ENCODE assay signal across 9 mouse cellular contexts in the genomic region with DNA sequence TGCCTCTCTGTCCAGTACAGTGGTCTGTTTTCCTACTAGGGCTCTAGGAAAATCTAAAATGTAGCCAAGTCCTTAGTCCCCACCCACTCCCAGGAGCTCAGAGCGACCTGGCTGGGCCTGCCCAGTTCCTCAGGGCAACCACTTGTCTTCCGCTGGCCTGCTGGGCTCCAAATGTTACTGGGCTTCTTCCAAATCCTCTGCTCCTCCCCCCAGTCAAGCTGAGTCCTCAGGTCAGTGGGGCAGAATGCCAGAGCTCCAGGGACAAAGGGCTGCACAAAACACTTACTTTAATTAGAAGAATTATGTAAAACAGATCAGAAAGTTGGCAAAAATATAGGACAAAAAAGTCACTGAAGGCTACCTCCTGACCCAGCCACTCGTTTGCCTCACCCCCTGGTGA. TPM values are rescaled to one million over a fixed set of nuclear protein-coding genes. Genes with fewer than 3 reads are reported as not detected.
DNase-seq lines count a peak whose midpoint lies in the region; ATAC-seq and TF ChIP-seq lines count a peak whose summit lies in the region.
"Had no signal": no experiment of that assay in that cellular context is flagged by ENCODE, and none has a peak within 500 bp of the region (broad histone marks: within the 10 kb centered on the region; RNA-seq: fewer than 3 reads in every experiment).

No protein-coding gene starts in this region.

- no peaks in the 10 kb centered on the region for H3K36me3 ChIP-seq in kidney, embryonic 15.5 days
- H3K36me3 ChIP-seq in lung, postnatal 0 days (ENCODE audit: insufficient read depth, low read length) = no peaks in the 10 kb centered on the region

- no peak overlapping the region for H3K9ac ChIP-seq in kidney, embryonic 15.5 days
- H3K9ac ChIP-seq in lung, postnatal 0 days (replicated peaks; ENCODE audit: low read depth) = no peak overlapping the region

- no peak overlapping the region for H3K4me2 ChIP-seq in kidney, embryonic 15.5 days
- no peak overlapping the region for H3K4me2 ChIP-seq in lung, postnatal 0 days (replicated peaks; ENCODE audit: low read depth, low read length)

- no peaks in the 10 kb centered on the region for H3K9me3 ChIP-seq in kidney, embryonic 15.5 days (replicated peaks)
- no peaks in the 10 kb centered on the region for H3K9me3 ChIP-seq in lung, postnatal 0 days (ENCODE audit: low read length)

- WGBS in kidney, embryonic 15.5 days = 21% methylated on average over 3 of the region's 3 CpGs
- WGBS in lung, postnatal 0 days = 0% methylated on average over 3 of the region's 3 CpGs

- no peaks in the 10 kb centered on the region for H3K27me3 ChIP-seq in kidney, embryonic 15.5 days
- no peaks in the 10 kb centered on the region for H3K27me3 ChIP-seq in lung, postnatal 0 days (replicated peaks; ENCODE audit: insufficient read depth, low read length)
- H3K27me3 ChIP-seq: Patski had no signal

- no peak overlapping the region for H3K4me3 ChIP-seq in kidney, embryonic 15.5 days (replicated peaks)
- no peak overlapping the region for H3K4me3 ChIP-seq in lung, postnatal 0 days (ENCODE audit: low read depth, low read length)

- ATAC-seq in kidney, embryonic 15.5 days (replicated peaks; ENCODE audit: low FRiP score) = 0 out of 2 replicates have a peak, but pooled peaks have one; percentile 33
- ATAC-seq in lung, postnatal 0 days = peak; percentile 60
- no peak for ATAC-seq in monocyte, adult 5-6 weeks (replicated peaks; ENCODE audit: insufficient number of reproducible peaks, low FRiP score, low TSS enrichment, poor library complexity, severe bottlenecking)
- ATAC-seq: Patski had no signal

- H3K4me1 ChIP-seq in kidney, embryonic 15.5 days = peaks cover 67% of the 10 kb centered on the region
- H3K4me1 ChIP-seq in lung, postnatal 0 days (ENCODE audit: insufficient read depth, low read depth, low read length) = peaks cover 69% of the 10 kb centered on the region; the same call in 1 of the 2 replicates

- H3K27ac ChIP-seq in kidney, embryonic 15.5 days = 0 out of 2 replicates have a peak overlapping the region, but pooled peaks have one; percentile 34
- H3K27ac ChIP-seq in lung, postnatal 0 days (ENCODE audit: low read length) = peak overlapping the region; percentile 72

- TF ChIP-seq EP300 in lung, postnatal 0 days (IDR thresholded peaks at IDR 0.05) = peak; percentile 54

- peak; percentile 67 for DNase-seq in urinary bladder, postnatal 14 days (ENCODE audit: low spot score)
- DNase-seq in urinary bladder, postnatal 10 days (ENCODE audit: low spot score) = no peak
- DNase-seq in embryo, embryonic 9.5 days (ENCODE audit: extremely low spot score) = peak; percentile 47
- peak; percentile 89 to 94 for DNase-seq in heart, adult 18-20 months
- DNase-seq in lung, postnatal 0 days (ENCODE audit: low spot score) = peak; percentile 88
- DNase-seq in right cerebral cortex, postnatal 14 days = peak; percentile 40

- no peak for TF ChIP-seq CTCF in lung, postnatal 0 days (IDR thresholded peaks at IDR 0.05)

RNA-seq across cellular contexts. Expression of gene Hpcal1, which starts 56.1 kb away (rescaled TPM):
- 10 to 100 TPM; 18.7 to 20.6 TPM for total RNA-seq in heart, adult 18-20 months (2021)
- 51.4 and 55.5 TPM in 2 replicates for polyA plus RNA-seq in kidney, embryonic 15.5 days (2015; fragmentation: Nextera tagmentation; extraction: Ambion mirVana)
- polyA plus RNA-seq in lung, postnatal 0 days (2015; fragmentation: Nextera tagmentation; extraction: Ambion mirVana) = 127 and 145 TPM in 2 replicates
- 30.2 to 51.8 TPM (median 42.3 TPM) in 3 replicates for total RNA-seq in monocyte, adult 5-6 weeks (2017)
